In the genomic region with DNA sequence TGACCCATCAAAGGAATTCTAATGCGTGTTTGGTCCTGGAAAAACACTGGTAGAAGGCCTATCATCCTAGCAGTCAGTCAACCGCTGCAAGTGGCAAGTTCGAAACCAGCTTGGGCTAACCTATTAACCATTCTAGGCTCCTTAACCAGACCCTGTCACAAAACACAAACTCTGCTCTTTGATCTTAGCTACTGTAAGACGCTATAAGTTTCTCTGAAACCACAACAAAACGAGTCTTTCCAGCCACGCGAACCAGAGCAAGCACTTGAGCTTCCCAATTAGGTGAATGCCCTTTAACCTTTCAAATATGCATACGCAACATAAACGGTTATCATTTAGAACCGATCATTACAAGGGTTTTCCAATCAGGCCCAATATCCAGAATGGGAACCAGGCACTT, we compare ENCODE assay signal across 8 mouse cellular contexts. TPM values are rescaled to one million over a fixed set of nuclear protein-coding genes. Genes with fewer than 3 reads are reported as not detected.
DNase-seq lines count a peak whose midpoint lies in the region; ATAC-seq and TF ChIP-seq lines count a peak whose summit lies in the region.

No protein-coding gene starts in this region.

- peak overlapping the region; percentile 89 for H3K4me3 ChIP-seq in gastrocnemius, adult 2 months
- H3K4me3 ChIP-seq in forebrain, embryonic 16.5 days (replicated peaks; ENCODE audit: low read length) = peak overlapping the region; percentile 69
- H3K4me3 ChIP-seq in liver, embryonic 16.5 days (ENCODE audit: low read depth, low read length) = peak overlapping the region; percentile 79

- H3K9ac ChIP-seq in forebrain, embryonic 16.5 days (replicated peaks; ENCODE audit: low read depth, low read length) = peak overlapping the region; percentile 93
- peak overlapping the region; percentile 84 for H3K9ac ChIP-seq in liver, embryonic 16.5 days (ENCODE audit: low read depth, low read length)

- peak overlapping the region; percentile 68 for H3K4me2 ChIP-seq in forebrain, embryonic 16.5 days (ENCODE audit: low read length)
- H3K4me2 ChIP-seq in liver, embryonic 16.5 days (ENCODE audit: low read depth, low read length) = peak overlapping the region; percentile 71

- intact Hi-C loops in gastrocnemius, adult 2 months (cut with DNase I) = loop anchor here (1.0 kb wide), 1 partner anchor 23 kb away; no protein-coding TSS in a partner anchor
- intact Hi-C loops in left cerebral cortex, postnatal 14 days (cut with DNase I) = no loop called here

- ATAC-seq in CD4-positive, CD25-positive, alpha-beta regulatory T cell, adult 4 months = peak; percentile 44
- ATAC-seq in forebrain, embryonic 16.5 days = no peak
- no peak for ATAC-seq in liver, embryonic 16.5 days (ENCODE audit: low read depth)

- no peak for TF ChIP-seq CTCF in gastrocnemius, adult 2 months (IDR thresholded peaks at IDR 0.05)

- H3K9me3 ChIP-seq in forebrain, embryonic 16.5 days (ENCODE audit: control insufficient read depth, low read length) = no peaks in the 10 kb centered on the region
- H3K9me3 ChIP-seq in liver, embryonic 16.5 days (replicated peaks; ENCODE audit: control insufficient read depth, low read length) = no peaks in the 10 kb centered on the region

- peak overlapping the region; percentile 95 for H3K27ac ChIP-seq in gastrocnemius, adult 2 months
- H3K27ac ChIP-seq in forebrain, embryonic 16.5 days (ENCODE audit: low read length) = no peak overlapping the region
- H3K27ac ChIP-seq in liver, embryonic 16.5 days (ENCODE audit: low read length) = peak overlapping the region; percentile 92

- H3K4me1 ChIP-seq in forebrain, embryonic 16.5 days (replicated peaks; ENCODE audit: control insufficient read depth, insufficient read depth, low read length) = peaks cover 24% of the 10 kb centered on the region
- H3K4me1 ChIP-seq in liver, embryonic 16.5 days (ENCODE audit: control insufficient read depth, low read depth, low read length) = peaks cover 21% of the 10 kb centered on the region

- no peaks in the 10 kb centered on the region for H3K27me3 ChIP-seq in forebrain, embryonic 16.5 days (replicated peaks; ENCODE audit: control insufficient read depth, insufficient read depth, low read length)
- H3K27me3 ChIP-seq in liver, embryonic 16.5 days (ENCODE audit: control insufficient read depth, insufficient read depth, low read depth, low read length) = no peaks in the 10 kb centered on the region

- H3K36me3 ChIP-seq in forebrain, embryonic 16.5 days (ENCODE audit: control insufficient read depth, insufficient read depth) = no peaks in the 10 kb centered on the region
- H3K36me3 ChIP-seq in liver, embryonic 16.5 days (ENCODE audit: control insufficient read depth, insufficient read depth) = no peaks in the 10 kb centered on the region

- no peak for DNase-seq in gastrocnemius, adult 2 months
- DNase-seq in gastrocnemius, postnatal 25 days = no peak
- DNase-seq in cerebellum, postnatal 25 days = no peak
- DNase-seq in yolk sac, embryonic 10.5 days (ENCODE audit: low spot score) = no peak
- no peak for DNase-seq in left cerebral cortex, postnatal 14 days (ENCODE audit: low spot score in 2 of 2)

- WGBS in forebrain, embryonic 16.5 days = 57% methylated on average over 10 of the region's 10 CpGs
- 37% methylated on average over 10 of the region's 10 CpGs for WGBS in liver, embryonic 16.5 days (ENCODE audit: insufficient replicate concordance)

RNA-seq across cellular contexts. Expression of gene Zbtb38, which starts 33.7 kb away (rescaled TPM):
- 10 to 100 TPM; 22.9 to 33.8 TPM for total RNA-seq in gastrocnemius, adult 2 months (2021)
- 10 to 100 TPM; 19.3 to 19.8 TPM for total RNA-seq in gastrocnemius, postnatal 25 days (2021)
- polyA plus RNA-seq in CD4-positive, CD25-positive, alpha-beta regulatory T cell, adult 4 months (2017; shearing (Covaris generic)) = 10 to 100 TPM; 80.3 to 85.0 TPM
- polyA plus RNA-seq in forebrain, embryonic 16.5 days (2015; fragmentation: Nextera tagmentation; extraction: Ambion mirVana) = 52.3 and 54.0 TPM in 2 replicates
- 5.3 and 5.5 TPM in 2 replicates for polyA plus RNA-seq in liver, embryonic 16.5 days (2015; fragmentation: Nextera tagmentation; extraction: Ambion mirVana)
- total RNA-seq in left cerebral cortex, postnatal 14 days (2021) = 10 to 100 TPM; 47.0 to 49.0 TPM
